Mouse (Mus musculus) heart, postnatal 0 days (tissue): ENCODE measurements around the gene Pdgfra. TPM values are rescaled to one million over a fixed set of nuclear protein-coding genes. Genes with fewer than 3 reads are reported as not detected.

Experiments used
- ATAC-seq: fragments of 200-750 bp; cut with Nextera tagmentation; 2 replicates; pipeline ENCODE4 v1.8.0; 2017; ENCODE audit warnings: low read depth, moderate number of reproducible peaks, moderate library complexity; ENCODE audit not compliant: insufficient read depth
- DNase-seq: peaks from one replicate; pipeline ENCODE4 v3.0.0-alpha.2; 2016; ENCODE audit warnings: low spot score
- H3K27ac ChIP-seq: fragments of 300-500 bp; sonication (generic); 2 replicates; pipeline ENCODE4 v1.5.1; 2014; ENCODE audit warnings: low read depth, mild to moderate bottlenecking
- H3K27me3 ChIP-seq: fragments of 300-500 bp; sonication (generic); 2 replicates; pipeline ENCODE4 v1.6.1; 2014; ENCODE audit warnings: low read length, mixed read lengths; ENCODE audit not compliant: control insufficient read depth, insufficient read depth
- H3K36me3 ChIP-seq: fragments of 300-500 bp; sonication (generic); replicated peaks from 2 replicates; pipeline ENCODE4 v1.6.1; 2014; ENCODE audit warnings: low read length, mixed read lengths; ENCODE audit not compliant: control insufficient read depth, insufficient read depth
- H3K4me1 ChIP-seq: fragments of 300-500 bp; sonication (generic); 2 replicates; pipeline ENCODE4 v1.6.1; 2014; ENCODE audit warnings: antibody characterized with exemption; ENCODE audit not compliant: control insufficient read depth, insufficient read depth
- H3K4me2 ChIP-seq: fragments of 300-500 bp; sonication (generic); 2 replicates; pipeline ENCODE4 v1.6.1; 2014; ENCODE audit warnings: low read depth, mild to moderate bottlenecking, low read length, moderate library complexity
- H3K4me3 ChIP-seq: fragments of 300-500 bp; sonication (generic); 2 replicates; pipeline ENCODE4 v1.5.1; 2014; ENCODE audit warnings: low read depth, low read length
- H3K9ac ChIP-seq: fragments of 300-500 bp; sonication (generic); replicated peaks from 2 replicates; pipeline ENCODE4 v1.6.1; 2014; ENCODE audit warnings: low read depth, low read length, mixed read lengths
- H3K9me3 ChIP-seq: fragments of 300-500 bp; sonication (generic); replicated peaks from 2 replicates; pipeline ENCODE4 v1.6.1; 2016; ENCODE audit warnings: low read length; ENCODE audit not compliant: control insufficient read depth
- CTCF ChIP-seq: IDR thresholded peaks from 2 replicates; pipeline ENCODE4 v1.5.1; 2016; ENCODE audit warnings: antibody characterized with exemption, control low read depth, low read depth
- EP300 ChIP-seq: IDR thresholded peaks from 2 replicates; pipeline ENCODE4 v1.6.1; 2016; ENCODE audit warnings: antibody characterized with exemption, low read depth
- WGBS: fragments of 180-500 bp; shearing (Covaris S2); extraction: QIAGEN DNeasy Blood & Tissue Kit; methylation state at CpG from one replicate; pipeline ENCODE4 v1.1.7; 2014; 5-methylcytosine and 5-hydroxymethylcytosine counted together
- microRNA-seq: library from miRNA; unstranded; fragments of <30 nt; microRNA quantifications from one replicate; pipeline ENCODE4, GENCODE M21; 2016
- polyA plus RNA-seq: library from polyadenylated mRNA; unstranded; fragments of >200 nt; fragmentation: Nextera tagmentation; extraction: Ambion mirVana; gene quantifications from 2 replicates; pipeline ENCODE4 v1.2.1, GENCODE M21; 2015
- total RNA-seq: library from RNA; depleted of rRNA; stranded (reverse); fragments of >200 nt; gene quantifications from 2 replicates; pipeline ENCODE4 v1.2.3, GENCODE M21; 2014; ENCODE audit warnings: low replicate concordance; rRNA removed

The Pdgfra gene
- total and polyA plus RNA-seq, 2 experiments from 2014 or later = 6.1 to 25.3 TPM

DNA sequence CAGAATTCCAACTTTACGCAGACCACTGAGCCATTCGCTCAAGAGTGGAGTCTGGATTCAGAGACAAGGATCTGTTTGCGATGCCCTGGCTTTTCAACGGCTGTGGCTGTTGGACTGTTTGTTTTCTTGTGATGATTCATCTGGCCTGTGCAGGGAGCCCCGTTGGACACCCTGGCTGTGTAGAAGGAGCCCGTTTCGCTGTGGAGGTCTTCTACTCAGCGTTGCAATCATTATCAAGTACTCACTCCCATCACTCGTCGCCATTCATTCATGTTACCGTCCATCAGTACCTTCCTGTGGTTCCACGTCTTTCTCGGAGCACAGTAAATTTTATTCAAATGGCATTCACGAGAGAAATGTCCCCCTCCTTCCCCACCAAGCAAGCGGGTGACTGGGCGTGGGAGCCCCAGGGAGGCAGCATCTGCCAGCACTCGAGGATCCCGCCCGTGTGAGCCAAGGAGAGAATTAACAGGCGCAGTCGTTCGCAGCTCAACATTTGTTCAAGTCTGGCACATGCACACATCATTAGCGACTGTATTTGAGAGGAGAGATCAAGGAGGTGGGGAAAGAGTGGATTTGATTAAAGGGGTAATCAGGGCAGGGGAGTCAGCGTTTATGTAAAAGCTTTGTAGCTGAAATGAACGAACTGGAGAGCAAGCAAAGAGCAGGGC lies 95.1 kb downstream of the Pdgfra start:
- DNase-seq (no peak), ATAC-seq (no peak)
- Histone ChIP-seq H3K4me1 (no peaks in the 10 kb centered on the region), H3K27ac (no peak overlapping the region), H3K9ac (no peak overlapping the region), H3K9me3 (no peaks in the 10 kb centered on the region), H3K4me3 (no peak overlapping the region), H3K4me2 (no peak overlapping the region), H3K27me3 (0 out of 2 replicates have a peak, but pooled peaks cover 3% of the 10 kb centered on the region), H3K36me3 (no peaks in the 10 kb centered on the region)
- WGBS = 40% methylated on average over 25 of the region's 25 CpGs
- TF ChIP-seq EP300 (no peak), CTCF (no peak)

Small RNAs within 50 kb of the gene (microRNA-seq; reads per million reads assigned to microRNA genes)
- not detected for gene Mir7025

Other genes with a start within 250 kb of the Pdgfra start
- 18.4 and 28.5 TPM in 2 replicates for gene Chic2, start 107.5 kb upstream of the Pdgfra start, total RNA-seq
- gene Chic2, start 107.5 kb upstream of the Pdgfra start, polyA plus RNA-seq = 27.4 and 28.5 TPM in 2 replicates
- gene Gsx2, start 76.7 kb upstream of the Pdgfra start, total RNA-seq = not detected in 2 replicates
- gene Gsx2, start 76.7 kb upstream of the Pdgfra start, polyA plus RNA-seq = not detected in 2 replicates